In genomic region chr4:154855721-154856479, GRCm38 (mm10) we compare ENCODE assay signal across 8 mouse cellular contexts. TPM values are rescaled to one million over a fixed set of nuclear protein-coding genes. Genes with fewer than 3 reads are reported as not detected.
DNase-seq lines count a peak whose midpoint lies in the region.

No protein-coding gene starts in this region.

- DNase-seq in adrenal gland, postnatal 14 days = peak; percentile 88
- DNase-seq in embryo, embryonic 10.5 days (ENCODE audit: low spot score) = peak; percentile 91
- DNase-seq in gastrocnemius, postnatal 14 days = peak; percentile 79
- DNase-seq in hindlimb bud, embryonic 11.5 days (ENCODE audit: extremely low spot score, low read depth, low spot score) = peak; percentile 69
- peak; percentile 88 for DNase-seq in left cerebral cortex, adult 11 months (ENCODE audit: low spot score)
- peak; percentile 83 for DNase-seq in lung, postnatal 10 days
- DNase-seq in retina, embryonic 14.5 days (ENCODE audit: low spot score) = peak; percentile 93
- peak; percentile 62 for DNase-seq in yolk sac, embryonic 10.5 days (ENCODE audit: low spot score)

- intact Hi-C loops in gastrocnemius, postnatal 14 days (cut with DNase I; ENCODE audit: low total_unique reads) = no loop called here

RNA-seq across cellular contexts. Expression of gene Mmel1, which starts 13.5 kb away (rescaled TPM):
- total RNA-seq in adrenal gland, postnatal 14 days (2021) = 0.68 and 1.6 TPM in 2 replicates
- total RNA-seq in gastrocnemius, postnatal 14 days (2021) = under 1 TPM; 0.49 to 0.68 TPM

RNA-seq across cellular contexts. Expression of gene Ttc34, which starts 18.6 kb away (rescaled TPM):
- total RNA-seq in adrenal gland, postnatal 14 days (2021) = 0.15 and 0.19 TPM in 2 replicates
- total RNA-seq in gastrocnemius, postnatal 14 days (2021) = not detected

RNA-seq across cellular contexts. Expression of gene Fam213b, which starts 43.0 kb away (rescaled TPM):
- 51.9 and 52.6 TPM in 2 replicates for total RNA-seq in adrenal gland, postnatal 14 days (2021)
- 100 to 1,000 TPM; 110 to 112 TPM for total RNA-seq in gastrocnemius, postnatal 14 days (2021)

Comparison
In these comparisons a context has a peak if more than half of its experiments do, and no peak if none do; other contexts are left out.
1. Peak in every context shown above with its lines: DNase-seq.